Mouse (Mus musculus): ENCODE results near the gene Dnaaf2. TPM values are rescaled to one million over a fixed set of nuclear protein-coding genes. Genes with fewer than 3 reads are reported as not detected.

The Dnaaf2 gene
- polyA plus RNA-seq, 1 experiment from 2014 or later: 10.0 TPM

GRCm38 (mm10) chr12:69139201-69139600, 59.0 kb downstream of the Dnaaf2 start:
- Histone ChIP-seq H3K4me3 (ENCODE audit: low read length) (no peak overlapping the region), H3K9ac (ENCODE audit: low read length) (no peak overlapping the region), H3K4me1 (replicated peaks; ENCODE audit: control insufficient read depth, insufficient read depth, low read length) (no peaks in the 10 kb centered on the region), H3K27ac (ENCODE audit: low read length) (no peak overlapping the region), H3K4me2 (ENCODE audit: low read depth, low read length) (no peak overlapping the region), H3K9me3 (ENCODE audit: control insufficient read depth, low read length) (no peaks in the 10 kb centered on the region), H3K27me3 (ENCODE audit: control insufficient read depth, insufficient read depth, low read depth, low read length) (no peaks in the 10 kb centered on the region), H3K36me3 (ENCODE audit: control insufficient read depth, insufficient read depth, low read length) (no peaks in the 10 kb centered on the region)
- WGBS: 88% methylated on average over 3 of the region's 3 CpGs
- no peak for ATAC-seq (ENCODE audit: low read depth)

Small RNA genes lying within 50 kb of the gene (microRNA-seq; reads per million reads assigned to microRNA genes)
- not detected for gene Gm47287
- not detected for gene Gm47295

Other genes with a start within 250 kb of the Dnaaf2 start
- 1,683 and 1,851 TPM in 2 replicates for gene Rps29, start 39.2 kb downstream of the Dnaaf2 start, polyA plus RNA-seq (2015; fragmentation: Nextera tagmentation; extraction: Ambion mirVana)
- gene Lrr1, start 29.6 kb downstream of the Dnaaf2 start, polyA plus RNA-seq (2015; fragmentation: Nextera tagmentation; extraction: Ambion mirVana): 26.2 and 28.2 TPM in 2 replicates
- gene Rpl36al, start 14.3 kb downstream of the Dnaaf2 start, polyA plus RNA-seq (2015; fragmentation: Nextera tagmentation; extraction: Ambion mirVana): 496 and 530 TPM in 2 replicates
- 39.1 and 40.6 TPM in 2 replicates for gene Mgat2, start 14.3 kb downstream of the Dnaaf2 start, polyA plus RNA-seq (2015; fragmentation: Nextera tagmentation; extraction: Ambion mirVana)
- gene Gm49383, start 1.3 kb downstream of the Dnaaf2 start, polyA plus RNA-seq (2015; fragmentation: Nextera tagmentation; extraction: Ambion mirVana): 27.7 and 28.2 TPM in 2 replicates
- gene Gm49384, start 5.8 kb upstream of the Dnaaf2 start, polyA plus RNA-seq (2015; fragmentation: Nextera tagmentation; extraction: Ambion mirVana): 25.8 and 27.2 TPM in 2 replicates
- 28.3 and 28.6 TPM in 2 replicates for gene Pole2, start 29.8 kb upstream of the Dnaaf2 start, polyA plus RNA-seq (2015; fragmentation: Nextera tagmentation; extraction: Ambion mirVana)
- 6.2 and 7.8 TPM in 2 replicates for gene Klhdc1, start 42.7 kb upstream of the Dnaaf2 start, polyA plus RNA-seq (2015; fragmentation: Nextera tagmentation; extraction: Ambion mirVana)
- gene Klhdc2, start 98.3 kb upstream of the Dnaaf2 start, polyA plus RNA-seq (2015; fragmentation: Nextera tagmentation; extraction: Ambion mirVana): 98.4 and 103 TPM in 2 replicates
- gene Nemf, start 158.7 kb upstream of the Dnaaf2 start, polyA plus RNA-seq (2015; fragmentation: Nextera tagmentation; extraction: Ambion mirVana): 85.9 and 86.9 TPM in 2 replicates
- gene Arf6, start 173.7 kb upstream of the Dnaaf2 start, polyA plus RNA-seq (2015; fragmentation: Nextera tagmentation; extraction: Ambion mirVana): 35.1 and 41.8 TPM in 2 replicates
- gene Gm9887, start 174.0 kb upstream of the Dnaaf2 start, polyA plus RNA-seq (2015; fragmentation: Nextera tagmentation; extraction: Ambion mirVana): 1.3 TPM in 2 replicates